Mouse (Mus musculus) embryonic facial prominence, embryonic 12.5 days (tissue): ENCODE data around the gene Acot13. TPM values are rescaled to one million over a fixed set of nuclear protein-coding genes. Genes with fewer than 3 reads are reported as not detected.
A peak's percentile ranks its signal among the peaks of the same experiment; 100 is the strongest.

Experiments used
- ATAC-seq: fragments of 200-750 bp; cut with Nextera tagmentation; 2 replicates; pipeline ENCODE4 v1.8.0; 2017; ENCODE audit not compliant: insufficient number of reproducible peaks, insufficient read depth, low FRiP score, low TSS enrichment
- H3K27ac ChIP-seq: fragments of 300-500 bp; sonication (generic); 2 replicates; pipeline ENCODE4 v1.5.1; 2016; ENCODE audit warnings: mild to moderate bottlenecking
- H3K27me3 ChIP-seq: fragments of 300-500 bp; sonication (generic); 2 replicates; pipeline ENCODE4 v1.6.1; 2016; ENCODE audit warnings: mild to moderate bottlenecking, moderate library complexity
- H3K36me3 ChIP-seq: fragments of 300-500 bp; sonication (generic); 2 replicates; pipeline ENCODE4 v1.6.1; 2016; ENCODE audit warnings: mild to moderate bottlenecking
- H3K4me1 ChIP-seq: fragments of 300-500 bp; sonication (generic); 2 replicates; pipeline ENCODE4 v1.6.1; 2016
- H3K4me2 ChIP-seq: fragments of 300-500 bp; sonication (generic); replicated peaks from 2 replicates; pipeline ENCODE4 v1.6.1; 2016; ENCODE audit warnings: mild to moderate bottlenecking, moderate library complexity
- H3K4me3 ChIP-seq: fragments of 300-500 bp; sonication (generic); 2 replicates; pipeline ENCODE4 v1.5.1; 2016; ENCODE audit warnings: mild to moderate bottlenecking
- H3K9ac ChIP-seq: fragments of 300-500 bp; sonication (generic); 2 replicates; pipeline ENCODE4 v1.6.1; 2016; ENCODE audit warnings: mild to moderate bottlenecking, moderate library complexity
- H3K9me3 ChIP-seq: fragments of 300-500 bp; sonication (generic); 2 replicates; pipeline ENCODE4 v1.6.1; 2016; ENCODE audit warnings: mild to moderate bottlenecking, moderate library complexity
- WGBS: fragments of 180-500 bp; shearing (Covaris S2); methylation state at CpG from one replicate; pipeline ENCODE4 v1.1.7; 2016; 5-methylcytosine and 5-hydroxymethylcytosine counted together
- polyA plus RNA-seq: library from polyadenylated mRNA; unstranded; fragments of >200 nt; fragmentation: Nextera tagmentation; extraction: Ambion mirVana; gene quantifications from 2 replicates; pipeline ENCODE4 v1.2.1, GENCODE M21; 2016

The Acot13 gene
- polyA plus RNA-seq, 1 experiment from 2014 or later: 66.1 TPM

GRCm38 (mm10) chr13:24800674-24801307, 30.5 kb downstream of the Acot13 start:
- peak; percentile 97 for ATAC-seq

GRCm38 (mm10) chr13:24799925-24800673, 31.2 kb downstream of the Acot13 start:
- Histone ChIP-seq H3K4me1 (peaks cover 13% of the 10 kb centered on the region), H3K27me3 (no peaks in the 10 kb centered on the region), H3K9me3 (no peaks in the 10 kb centered on the region), H3K36me3 (no peaks in the 10 kb centered on the region), H3K4me3 (peak overlapping the region; percentile 94), H3K9ac (peak overlapping the region; percentile 38), H3K27ac (peak overlapping the region; percentile 77), H3K4me2 (peak overlapping the region; percentile 89)
- WGBS: 1% methylated on average over 31 of the region's 31 CpGs
- peak; percentile 45; the same call in 1 of the 2 replicates for ATAC-seq

More at GRCm38 (mm10) chr13:24800674-24801307, 30.5 kb downstream of the Acot13 start:
- Histone ChIP-seq H3K9me3 (no peaks in the 10 kb centered on the region), H3K27ac (peak overlapping the region; percentile 99), H3K4me2 (peak overlapping the region; percentile 89), H3K4me3 (peak overlapping the region; percentile 94), H3K9ac (peak overlapping the region; percentile 92), H3K4me1 (peaks cover 13% of the 10 kb centered on the region), H3K36me3 (no peaks in the 10 kb centered on the region), H3K27me3 (no peaks in the 10 kb centered on the region)
- under 1% methylated on average over 42 of the region's 42 CpGs for WGBS

- H3K4me1 ChIP-seq: peaks cover 10% of the 10 kb centered on the region
Observed at GRCm38 (mm10) chr13:24799378-24799777, 32.0 kb downstream of the Acot13 start.

GRCm38 (mm10) chr13:24798686-24799085, 32.7 kb downstream of the Acot13 start:
- no peak overlapping the region for H3K27ac ChIP-seq
- H3K9ac ChIP-seq: no peak overlapping the region
- no peaks in the 10 kb centered on the region for H3K36me3 ChIP-seq
- 96% methylated on average over 4 of the region's 4 CpGs for WGBS
- no peaks in the 10 kb centered on the region for H3K9me3 ChIP-seq
- H3K4me1 ChIP-seq: peaks cover 6% of the 10 kb centered on the region
- H3K4me2 ChIP-seq: no peak overlapping the region
- no peak overlapping the region for H3K4me3 ChIP-seq
- ATAC-seq: no peak
- no peaks in the 10 kb centered on the region for H3K27me3 ChIP-seq

More at GRCm38 (mm10) chr13:24799378-24799777, 32.0 kb downstream of the Acot13 start:
- Histone ChIP-seq H3K4me2 (peak overlapping the region; percentile 89), H3K27me3 (no peaks in the 10 kb centered on the region), H3K27ac (no peak overlapping the region), H3K36me3 (no peaks in the 10 kb centered on the region), H3K4me3 (peak overlapping the region; percentile 94; the same call in 1 of the 2 replicates), H3K9me3 (no peaks in the 10 kb centered on the region), H3K9ac (no peak overlapping the region)
- 64% methylated on average over 5 of the region's 5 CpGs for WGBS
- no peak for ATAC-seq

GRCm38 (mm10) chr13:24792411-24793045, 38.8 kb downstream of the Acot13 start:
- ATAC-seq: no peak
- H3K27me3 ChIP-seq: no peaks in the 10 kb centered on the region
- H3K27ac ChIP-seq: no peak overlapping the region
- H3K9me3 ChIP-seq: no peaks in the 10 kb centered on the region
- WGBS: 92% methylated on average over 9 of the region's 9 CpGs
- no peak overlapping the region for H3K4me2 ChIP-seq
- H3K4me1 ChIP-seq: no peaks in the 10 kb centered on the region
- H3K36me3 ChIP-seq: no peaks in the 10 kb centered on the region
- H3K4me3 ChIP-seq: no peak overlapping the region
- no peak overlapping the region for H3K9ac ChIP-seq

DNA sequence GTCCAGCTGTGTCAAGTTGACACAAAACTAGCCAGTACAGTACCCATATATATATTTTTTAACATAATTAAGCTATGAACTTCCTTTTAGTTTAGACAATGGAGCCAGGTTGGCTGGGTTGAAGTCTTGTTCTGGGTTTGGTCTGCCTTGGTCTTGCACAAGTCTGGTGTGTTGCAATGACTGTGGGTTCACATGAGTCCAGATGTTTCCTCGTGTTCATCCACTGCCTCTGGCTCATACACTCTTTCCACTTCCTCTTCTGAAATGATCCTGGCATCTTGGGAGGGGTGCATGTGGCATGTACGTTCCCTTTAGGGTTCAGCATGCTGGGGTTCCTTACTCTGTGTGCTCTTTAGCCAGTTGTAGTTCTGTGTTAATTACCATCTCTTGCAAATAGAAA, 40.0 kb downstream of the Acot13 start:
- WGBS: 73% methylated on average over 2 of the region's 2 CpGs
- Histone ChIP-seq H3K27ac (no peak overlapping the region), H3K9me3 (no peaks in the 10 kb centered on the region), H3K4me2 (no peak overlapping the region), H3K27me3 (no peaks in the 10 kb centered on the region), H3K4me3 (no peak overlapping the region), H3K36me3 (no peaks in the 10 kb centered on the region), H3K9ac (no peak overlapping the region), H3K4me1 (no peaks in the 10 kb centered on the region)
- no peak for ATAC-seq

DNA sequence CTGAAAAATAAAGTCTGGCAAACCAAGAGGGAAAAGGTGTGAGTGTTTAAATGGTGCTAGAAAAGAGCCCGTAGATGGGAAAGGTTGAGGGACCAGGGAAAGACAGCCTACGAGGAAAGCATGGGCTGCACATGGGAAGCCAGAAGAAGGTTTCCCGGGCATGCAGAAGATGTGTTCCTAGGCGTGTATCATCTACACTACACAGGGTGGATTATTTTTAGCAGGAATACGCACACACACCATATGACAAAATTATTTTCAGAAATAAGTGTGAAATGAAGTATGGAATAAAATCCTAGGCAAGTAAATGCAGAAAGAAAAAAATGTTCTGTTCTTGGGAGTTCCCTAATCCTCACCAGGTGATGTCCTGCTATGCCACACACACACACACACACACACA, 43.9 kb downstream of the Acot13 start:
- H3K27ac ChIP-seq: no peak overlapping the region
- H3K4me2 ChIP-seq: no peak overlapping the region
- H3K9me3 ChIP-seq: no peaks in the 10 kb centered on the region
- no peak overlapping the region for H3K4me3 ChIP-seq
- no peak for ATAC-seq
- H3K27me3 ChIP-seq: no peaks in the 10 kb centered on the region
- no peaks in the 10 kb centered on the region for H3K4me1 ChIP-seq
- no peaks in the 10 kb centered on the region for H3K36me3 ChIP-seq
- 87% methylated on average over 5 of the region's 5 CpGs for WGBS
- H3K9ac ChIP-seq: no peak overlapping the region

- no peaks in the 10 kb centered on the region for H3K36me3 ChIP-seq
- no peak for ATAC-seq
- H3K27ac ChIP-seq: no peak overlapping the region
- no peaks in the 10 kb centered on the region for H3K9me3 ChIP-seq
- H3K4me1 ChIP-seq: no peaks in the 10 kb centered on the region
- no peak overlapping the region for H3K4me3 ChIP-seq
- no peak overlapping the region for H3K4me2 ChIP-seq
- no peak overlapping the region for H3K9ac ChIP-seq
- 58% methylated on average over 11 of the region's 11 CpGs for WGBS
- H3K27me3 ChIP-seq: no peaks in the 10 kb centered on the region
Observed at GRCm38 (mm10) chr13:24786014-24786490, 45.3 kb downstream of the Acot13 start.

GRCm38 (mm10) chr13:24781916-24782315, 49.4 kb downstream of the Acot13 start:
- no peak for ATAC-seq
- no peaks in the 10 kb centered on the region for H3K27me3 ChIP-seq
- H3K9ac ChIP-seq: no peak overlapping the region
- H3K4me2 ChIP-seq: no peak overlapping the region
- no peaks in the 10 kb centered on the region for H3K9me3 ChIP-seq
- no peaks in the 10 kb centered on the region for H3K36me3 ChIP-seq
- no peaks in the 10 kb centered on the region for H3K4me1 ChIP-seq
- no peak overlapping the region for H3K27ac ChIP-seq
- H3K4me3 ChIP-seq: no peak overlapping the region
- 66% methylated on average over 5 of the region's 5 CpGs for WGBS

- ATAC-seq: no peak
- H3K36me3 ChIP-seq: no peaks in the 10 kb centered on the region
- H3K4me1 ChIP-seq: no peaks in the 10 kb centered on the region
- no peaks in the 10 kb centered on the region for H3K9me3 ChIP-seq
- no peak overlapping the region for H3K4me2 ChIP-seq
- H3K27me3 ChIP-seq: no peaks in the 10 kb centered on the region
- no peak overlapping the region for H3K4me3 ChIP-seq
- no peak overlapping the region for H3K9ac ChIP-seq
- 79% methylated on average over 8 of the region's 8 CpGs for WGBS
- no peak overlapping the region for H3K27ac ChIP-seq
Observed at GRCm38 (mm10) chr13:24778706-24779380, 52.5 kb downstream of the Acot13 start.

GRCm38 (mm10) chr13:24778026-24778425, 53.3 kb downstream of the Acot13 start:
- WGBS: 81% methylated on average over 2 of the region's 2 CpGs

More at GRCm38 (mm10) chr13:24778026-24778425, 53.3 kb downstream of the Acot13 start:
- H3K4me2 ChIP-seq: no peak overlapping the region
- H3K4me3 ChIP-seq: no peak overlapping the region
- no peak overlapping the region for H3K9ac ChIP-seq
- H3K27me3 ChIP-seq: no peaks in the 10 kb centered on the region
- H3K27ac ChIP-seq: no peak overlapping the region
- H3K36me3 ChIP-seq: no peaks in the 10 kb centered on the region
- ATAC-seq: no peak
- H3K9me3 ChIP-seq: no peaks in the 10 kb centered on the region
- no peaks in the 10 kb centered on the region for H3K4me1 ChIP-seq
